Mouse (Mus musculus): Measurements from ENCODE around the gene Junb.

DNA sequence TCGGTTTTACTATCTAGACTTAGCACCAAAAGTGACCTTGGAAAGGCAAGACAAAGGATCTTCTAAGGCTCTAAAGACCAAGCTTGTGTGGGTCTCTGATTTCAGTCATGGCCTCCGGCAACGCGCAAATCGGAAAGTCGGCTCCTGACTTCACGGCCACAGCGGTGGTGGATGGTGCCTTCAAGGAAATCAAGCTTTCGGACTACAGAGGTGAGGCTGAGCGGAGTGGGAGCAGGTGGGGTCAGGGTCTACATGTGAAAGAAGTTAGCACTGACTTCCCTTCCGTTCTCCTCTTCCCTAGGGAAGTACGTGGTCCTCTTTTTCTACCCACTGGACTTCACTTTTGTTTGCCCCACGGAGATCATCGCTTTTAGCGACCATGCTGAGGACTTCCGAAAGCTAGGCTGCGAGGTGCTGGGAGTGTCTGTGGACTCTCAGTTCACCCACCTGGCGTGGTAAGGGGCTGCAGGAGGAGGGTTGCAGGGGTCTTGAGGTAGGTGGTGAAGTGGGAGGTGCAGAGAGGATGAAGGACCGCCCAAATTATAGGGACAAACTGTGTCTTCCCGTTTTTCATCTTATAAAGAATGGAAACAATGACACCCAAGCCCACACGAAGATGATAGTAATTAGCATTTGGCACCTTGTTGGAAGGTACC, 8.3 kb downstream of the Junb start:
- TF ChIP-seq CTCF (conservative IDR thresholded peaks at IDR 0.05; ENCODE audit: insufficient read depth, insufficient read length, low read depth, low read length), result no peak
- TF ChIP-seq POLR2A (IDR thresholded peaks at IDR 0.05; ENCODE audit: low read depth, low read length), result no peak
